Mouse (Mus musculus): ENCODE results near the gene Layn.

DNA sequence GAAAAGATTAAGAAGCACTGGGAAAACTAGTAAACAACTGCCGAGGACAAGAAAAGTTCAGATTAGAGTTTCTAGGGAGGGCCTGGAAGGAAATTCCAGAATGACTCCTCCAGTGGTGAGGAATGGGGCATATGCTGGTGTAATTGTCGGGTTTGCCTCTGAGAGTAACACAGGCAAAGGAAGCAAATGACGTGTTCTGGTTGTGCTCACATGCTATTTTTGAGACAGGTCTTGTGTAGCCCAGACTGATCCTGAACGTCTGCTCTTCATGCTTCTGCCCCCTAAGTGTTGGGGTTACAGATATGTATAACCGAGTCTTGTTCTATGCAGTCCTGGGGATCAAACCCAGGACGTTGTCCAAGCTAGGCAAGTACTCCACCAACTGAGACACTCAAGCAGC is 45.3 kb downstream of the Layn start:
- TF ChIP-seq CTCF (IDR thresholded peaks at IDR 0.05; ENCODE audit: extremely low read depth, insufficient read length, insufficient replicate concordance, low read depth, low read length) (no peak), POLR2A (IDR thresholded peaks at IDR 0.05; ENCODE audit: low read depth, low read length) (no peak)

Measured in small intestine, adult 2 months (tissue).